Mouse (Mus musculus) skeletal muscle tissue, adult 2 months (tissue): ENCODE results near the gene Tmem43.

Source experiments
- DNase-seq: peaks from one replicate; pipeline ENCODE4 v3.0.0-alpha.2; 2012; ENCODE audit warnings: low read depth, low spot score

Tmem43 gene

GRCm38 (mm10) chr6:91488496-91489212, 15.2 kb downstream of the Tmem43 start:
- peak; percentile 84 for DNase-seq

- DNase-seq: peak; percentile 48
Observed at GRCm38 (mm10) chr6:91489872-91490271, 16.4 kb downstream of the Tmem43 start.

GRCm38 (mm10) chr6:91491004-91491403, 17.5 kb downstream of the Tmem43 start:
- no peak for DNase-seq

- no peak for DNase-seq
Observed at GRCm38 (mm10) chr6:91493053-91493452, 19.6 kb downstream of the Tmem43 start.

- no peak for DNase-seq
Observed at GRCm38 (mm10) chr6:91494526-91494925, 21.0 kb downstream of the Tmem43 start.

- no peak for DNase-seq
Observed at GRCm38 (mm10) chr6:91503302-91503701, 29.8 kb downstream of the Tmem43 start.

- no peak for DNase-seq
Observed at GRCm38 (mm10) chr6:91506036-91506435, 32.5 kb downstream of the Tmem43 start.

GRCm38 (mm10) chr6:91508041-91508440, 34.5 kb downstream of the Tmem43 start:
- no peak for DNase-seq

GRCm38 (mm10) chr6:91509326-91509725, 35.8 kb downstream of the Tmem43 start:
- peak; percentile 64 for DNase-seq

- DNase-seq: no peak
Observed at GRCm38 (mm10) chr6:91510211-91510610, 36.7 kb downstream of the Tmem43 start.

- DNase-seq: no peak
Observed at GRCm38 (mm10) chr6:91514135-91514534, 40.6 kb downstream of the Tmem43 start.

GRCm38 (mm10) chr6:91514737-91515362, 41.3 kb downstream of the Tmem43 start:
- DNase-seq: no peak

GRCm38 (mm10) chr6:91515545-91516449, 42.3 kb downstream of the Tmem43 start, which contains the start of the genes Xpc and Lsm3:
Xpc (minus strand) TSS chr6:91515888.
Lsm3 (plus strand) TSS chr6:91515928.
- DNase-seq: peak; percentile 96

- DNase-seq: no peak
Observed at GRCm38 (mm10) chr6:91518454-91519020, 45.0 kb downstream of the Tmem43 start.

- DNase-seq: no peak
Observed at GRCm38 (mm10) chr6:91522816-91523215, 49.3 kb downstream of the Tmem43 start.

- no peak for DNase-seq
Observed at GRCm38 (mm10) chr6:91525544-91525943, 52.0 kb downstream of the Tmem43 start.

- DNase-seq: peak; percentile 60
Observed at GRCm38 (mm10) chr6:91527227-91527860, 53.8 kb downstream of the Tmem43 start.

- DNase-seq: peak; percentile 88
Observed at GRCm38 (mm10) chr6:91528265-91528664, 54.8 kb downstream of the Tmem43 start.

- DNase-seq: peak; percentile 62
Observed at GRCm38 (mm10) chr6:91530673-91531072, 57.2 kb downstream of the Tmem43 start.

GRCm38 (mm10) chr6:91531276-91531675, 57.8 kb downstream of the Tmem43 start:
- peak; percentile 53 for DNase-seq

GRCm38 (mm10) chr6:91532661-91533060, 59.2 kb downstream of the Tmem43 start:
- DNase-seq: no peak
